Mouse (Mus musculus) kidney, embryonic 15.5 days (tissue): ENCODE measurements at regions not wholly inside any gene's neighbourhood (a gene's known extent, or its start where the extent isn't known, plus 50 kb on each side); places are given as distances from the start of the nearest gene placed in this dataset.

Source experiments
- ATAC-seq: fragments of 200-750 bp; cut with Nextera tagmentation; replicated peaks from 2 replicates; pipeline ENCODE4 v1.8.0; 2017; ENCODE audit warnings: moderate TSS enrichment; ENCODE audit not compliant: low FRiP score
- H3K27ac ChIP-seq: fragments of 300-500 bp; sonication (generic); 2 replicates; pipeline ENCODE4 v1.5.1; 2015; ENCODE audit warnings: mild to moderate bottlenecking, inconsistent platforms
- H3K27me3 ChIP-seq: fragments of 300-500 bp; sonication (generic); 2 replicates; pipeline ENCODE4 v1.6.1; 2015; ENCODE audit warnings: inconsistent platforms
- H3K36me3 ChIP-seq: fragments of 300-500 bp; sonication (generic); 2 replicates; pipeline ENCODE4 v1.6.1; 2015; ENCODE audit warnings: inconsistent platforms
- H3K4me1 ChIP-seq: fragments of 300-500 bp; sonication (generic); 2 replicates; pipeline ENCODE4 v1.6.1; 2015; ENCODE audit warnings: inconsistent platforms
- H3K4me2 ChIP-seq: fragments of 300-500 bp; sonication (generic); 2 replicates; pipeline ENCODE4 v1.6.1; 2015; ENCODE audit warnings: moderate library complexity, mild to moderate bottlenecking, inconsistent platforms
- H3K4me3 ChIP-seq: fragments of 300-500 bp; sonication (generic); replicated peaks from 2 replicates; pipeline ENCODE4 v1.5.1; 2015; ENCODE audit warnings: mild to moderate bottlenecking, inconsistent platforms
- H3K9ac ChIP-seq: fragments of 300-500 bp; sonication (generic); 2 replicates; pipeline ENCODE4 v1.6.1; 2015; ENCODE audit warnings: mild to moderate bottlenecking, inconsistent platforms
- H3K9me3 ChIP-seq: fragments of 300-500 bp; sonication (generic); replicated peaks from 2 replicates; pipeline ENCODE4 v1.6.1; 2016; ENCODE audit warnings: inconsistent platforms
- WGBS: fragments of 180-500 bp; shearing (Covaris S2); methylation state at CpG from one replicate; pipeline ENCODE4 v1.1.7; 2015; ENCODE audit warnings: mixed read lengths; 5-methylcytosine and 5-hydroxymethylcytosine counted together

DNA sequence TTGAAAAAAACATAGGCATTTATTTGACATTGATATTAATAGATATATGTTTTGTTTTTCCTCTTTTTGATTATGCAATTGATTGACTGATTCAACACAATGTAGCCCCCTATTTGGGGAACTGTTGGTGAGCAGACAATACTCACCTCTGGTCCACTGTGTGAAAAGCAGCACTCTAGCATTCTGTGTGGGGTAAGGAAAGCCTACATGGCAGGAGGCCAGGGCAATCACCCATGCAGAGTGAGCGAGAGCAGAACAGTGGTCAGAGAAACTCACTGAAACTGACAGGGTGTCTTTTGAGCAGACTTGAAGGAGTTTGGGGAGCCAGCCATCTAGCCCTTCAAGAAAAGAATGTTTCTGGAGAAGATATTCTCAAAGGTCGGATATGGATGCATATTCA is 73.2 kb upstream of the Azi2 start:
- Histone ChIP-seq H3K36me3 (no peaks in the 10 kb centered on the region), H3K9me3 (no peaks in the 10 kb centered on the region), H3K4me2 (no peak overlapping the region), H3K27ac (no peak overlapping the region), H3K27me3 (no peaks in the 10 kb centered on the region), H3K9ac (no peak overlapping the region), H3K4me3 (no peak overlapping the region), H3K4me1 (no peaks in the 10 kb centered on the region)
- 56% methylated on average over 2 of the region's 2 CpGs for WGBS
- peak; percentile 46; the same call in 1 of the 2 replicates for ATAC-seq

DNA sequence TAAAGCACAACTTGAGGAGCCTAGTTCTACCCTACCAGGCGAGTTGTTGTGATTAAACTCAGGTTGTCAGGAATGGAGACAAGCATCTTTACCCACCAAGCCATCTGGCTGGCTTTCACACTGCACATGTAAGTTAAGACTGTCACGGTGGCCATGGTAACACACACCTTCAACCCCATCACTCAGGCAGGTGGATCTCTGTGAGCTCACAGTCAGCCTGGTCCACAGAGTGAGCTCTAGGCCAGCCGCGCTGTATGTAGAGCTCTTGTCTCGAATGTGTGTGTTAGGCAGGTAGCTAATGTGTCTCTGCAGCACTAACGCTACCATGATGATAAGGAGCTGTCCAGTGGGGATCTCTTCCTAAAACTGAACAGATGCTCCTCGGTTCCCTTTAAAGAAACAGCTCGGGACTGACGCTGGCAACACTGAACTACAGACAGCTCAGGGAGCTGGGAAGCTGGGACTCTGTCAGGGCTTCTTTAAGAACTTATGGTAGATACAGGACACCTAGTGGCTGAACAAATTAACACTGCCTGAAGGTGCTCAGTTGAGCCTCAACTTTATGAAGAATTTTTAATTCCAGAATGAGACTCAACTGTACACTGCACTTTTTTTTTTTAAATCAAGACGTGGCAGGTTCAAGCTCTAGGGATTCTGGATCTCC is 73.8 kb upstream of the Azi2 start:
- Histone ChIP-seq H3K27me3 (no peaks in the 10 kb centered on the region), H3K4me1 (no peaks in the 10 kb centered on the region), H3K9me3 (no peaks in the 10 kb centered on the region), H3K4me3 (no peak overlapping the region), H3K4me2 (no peak overlapping the region), H3K36me3 (no peaks in the 10 kb centered on the region), H3K9ac (no peak overlapping the region), H3K27ac (no peak overlapping the region)
- ATAC-seq: no peak
- WGBS: 60% methylated on average over 10 of the region's 10 CpGs

DNA sequence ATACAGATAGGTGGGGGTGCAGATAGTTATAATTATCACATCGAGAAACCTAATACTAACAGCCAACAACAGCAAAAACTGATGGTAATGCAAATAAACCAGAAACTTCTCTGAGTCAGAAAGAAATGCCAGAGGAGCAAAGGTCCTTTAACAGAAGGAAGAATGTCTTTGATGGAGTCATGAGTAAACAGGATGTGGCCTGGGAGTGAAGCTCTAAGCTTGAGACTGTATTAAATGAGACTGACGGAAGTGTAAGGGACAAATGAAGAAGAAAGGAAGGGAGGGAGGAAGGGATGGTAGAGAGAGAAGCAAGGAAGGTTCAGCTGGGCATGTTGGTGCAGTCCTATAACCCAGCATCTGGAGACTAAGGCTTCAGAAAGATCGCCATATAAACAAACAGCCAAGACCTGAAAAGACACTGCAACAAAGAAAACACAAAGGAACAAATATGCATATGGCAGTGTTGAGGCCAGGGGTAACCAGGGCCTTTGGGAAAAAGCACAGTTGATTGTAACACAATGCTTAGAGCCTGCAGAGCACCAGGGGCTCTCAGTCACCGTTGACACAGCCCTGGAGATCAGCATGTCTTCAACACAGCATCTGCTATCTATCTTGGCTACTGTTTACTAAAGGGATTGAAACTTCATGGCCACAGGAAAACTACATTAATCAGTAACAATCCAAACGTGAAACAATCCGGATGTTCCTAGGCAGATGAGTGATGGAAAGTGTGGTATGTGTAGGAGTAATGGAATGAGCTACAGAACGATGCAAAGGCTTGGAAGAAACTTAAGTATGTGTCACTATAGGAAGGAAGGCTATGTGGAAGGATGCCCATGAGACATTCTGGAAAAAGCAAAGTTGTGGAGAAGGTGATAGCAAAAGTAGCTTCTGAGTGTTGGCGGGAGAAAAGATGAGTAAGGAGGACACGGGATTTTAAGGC is 77.9 kb upstream of the Azi2 start:
- peak overlapping the region; percentile 43; the same call in 1 of the 2 replicates for H3K27ac ChIP-seq
- H3K9me3 ChIP-seq: no peaks in the 10 kb centered on the region
- no peaks in the 10 kb centered on the region for H3K27me3 ChIP-seq
- WGBS: 50% methylated on average over 9 of the region's 9 CpGs
- no peak overlapping the region for H3K4me3 ChIP-seq
- no peaks in the 10 kb centered on the region for H3K36me3 ChIP-seq
- 0 out of 2 replicates have a peak, but pooled peaks have one; percentile 33 for ATAC-seq
- no peaks in the 10 kb centered on the region for H3K4me1 ChIP-seq
- H3K4me2 ChIP-seq: no peak overlapping the region
- H3K9ac ChIP-seq: no peak overlapping the region

DNA sequence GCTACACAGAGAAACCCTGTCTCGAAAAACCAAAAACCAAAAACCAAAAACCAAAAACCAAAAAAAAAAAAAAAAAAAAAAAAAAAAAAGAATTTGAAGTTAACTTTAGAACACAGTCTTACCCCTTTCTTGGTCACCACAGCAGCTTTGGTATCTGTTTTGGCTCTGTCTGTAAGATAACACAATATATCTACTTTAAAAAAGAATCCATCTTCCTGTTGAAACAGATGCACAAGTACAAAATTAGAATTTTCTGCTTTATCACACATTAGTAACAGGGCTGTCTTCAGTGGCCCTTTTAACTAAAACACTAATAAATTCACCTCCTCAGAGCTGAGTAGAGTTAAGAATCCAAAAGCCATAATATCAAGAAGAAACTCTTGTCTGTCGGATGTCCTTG is 80.5 kb upstream of the Azi2 start:
- H3K4me2 ChIP-seq: no peak overlapping the region
- 93% methylated on average over 2 of the region's 2 CpGs for WGBS
- H3K36me3 ChIP-seq: no peaks in the 10 kb centered on the region
- H3K27me3 ChIP-seq: no peaks in the 10 kb centered on the region
- no peaks in the 10 kb centered on the region for H3K9me3 ChIP-seq
- no peaks in the 10 kb centered on the region for H3K4me1 ChIP-seq
- ATAC-seq: no peak
- H3K9ac ChIP-seq: no peak overlapping the region
- H3K4me3 ChIP-seq: no peak overlapping the region
- H3K27ac ChIP-seq: no peak overlapping the region

DNA sequence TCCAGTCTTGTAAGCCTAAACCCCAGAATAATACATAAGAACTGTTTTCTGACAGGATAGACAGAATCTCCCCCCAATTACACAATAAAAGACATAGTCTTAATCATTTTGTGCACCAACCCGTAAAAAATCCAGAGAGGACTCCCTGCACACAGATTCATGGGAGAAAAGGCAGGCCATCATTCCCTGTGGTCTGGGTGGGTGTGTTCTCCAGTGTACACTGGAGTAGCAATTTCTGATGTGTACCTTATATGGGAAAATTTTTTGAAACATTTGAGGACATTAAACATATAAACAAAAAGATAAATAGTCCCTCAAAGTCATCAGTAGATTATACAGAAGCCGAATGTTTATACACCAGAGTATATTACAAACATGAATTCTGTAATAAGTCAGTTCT is 83.1 kb upstream of the Azi2 start:
- Histone ChIP-seq H3K27ac (peak overlapping the region; percentile 54), H3K4me3 (no peak overlapping the region), H3K27me3 (no peaks in the 10 kb centered on the region), H3K9ac (no peak overlapping the region), H3K4me1 (no peaks in the 10 kb centered on the region), H3K4me2 (no peak overlapping the region), H3K36me3 (no peaks in the 10 kb centered on the region), H3K9me3 (no peaks in the 10 kb centered on the region)
- ATAC-seq: no peak
- 69% methylated on average over 2 of the region's 2 CpGs for WGBS

DNA sequence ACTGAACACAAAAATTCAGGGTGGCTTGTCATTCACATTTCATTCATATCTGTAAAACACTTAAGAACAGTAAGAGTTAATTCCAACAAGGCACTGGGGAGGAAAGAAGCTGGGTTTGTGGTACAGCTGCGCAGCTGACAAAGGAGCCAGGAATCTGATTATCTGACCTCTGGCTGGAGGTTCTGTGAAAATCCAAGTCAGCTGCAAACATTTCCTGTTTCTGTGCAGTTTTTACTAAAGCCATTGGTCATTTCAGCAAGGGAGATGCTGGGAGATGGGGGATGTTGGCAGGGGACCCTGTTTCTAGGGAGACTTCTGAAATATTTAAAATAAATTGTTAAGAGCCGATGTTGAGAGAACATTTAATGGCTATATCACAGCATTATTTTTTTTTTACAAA is 83.6 kb upstream of the Azi2 start:
- H3K4me3 ChIP-seq: no peak overlapping the region
- H3K36me3 ChIP-seq: no peaks in the 10 kb centered on the region
- no peaks in the 10 kb centered on the region for H3K27me3 ChIP-seq
- H3K4me2 ChIP-seq: no peak overlapping the region
- peak overlapping the region; percentile 54 for H3K27ac ChIP-seq
- no peaks in the 10 kb centered on the region for H3K9me3 ChIP-seq
- no peak for ATAC-seq
- no peaks in the 10 kb centered on the region for H3K4me1 ChIP-seq
- 41% methylated on average over 2 of the region's 2 CpGs for WGBS
- H3K9ac ChIP-seq: no peak overlapping the region

DNA sequence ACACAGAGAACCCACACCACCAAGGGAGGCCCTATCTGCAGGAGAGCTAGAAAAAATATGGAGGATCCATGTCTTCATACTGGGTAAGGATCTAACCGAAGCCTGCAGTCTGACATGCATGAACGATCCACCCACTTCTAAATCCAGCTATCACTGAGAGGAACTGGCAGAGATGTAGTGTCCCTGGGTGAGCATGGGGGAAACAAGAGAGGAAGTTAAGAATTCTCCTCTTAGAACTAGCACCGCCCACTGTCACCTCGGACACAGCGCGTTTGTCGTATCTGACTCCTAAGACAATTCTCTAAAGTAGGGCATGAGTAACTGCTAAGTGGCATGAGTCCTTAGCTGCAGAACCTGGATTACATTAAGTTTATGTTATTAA is 112.8 kb upstream of the Azi2 start:
- Histone ChIP-seq H3K9ac (no peak overlapping the region), H3K4me3 (no peak overlapping the region), H3K27ac (no peak overlapping the region), H3K4me2 (no peak overlapping the region), H3K4me1 (0 out of 2 replicates have a peak, but pooled peaks cover 5% of the 10 kb centered on the region), H3K27me3 (no peaks in the 10 kb centered on the region), H3K36me3 (no peaks in the 10 kb centered on the region), H3K9me3 (no peaks in the 10 kb centered on the region)
- ATAC-seq: no peak
- 70% methylated on average over 7 of the region's 7 CpGs for WGBS

DNA sequence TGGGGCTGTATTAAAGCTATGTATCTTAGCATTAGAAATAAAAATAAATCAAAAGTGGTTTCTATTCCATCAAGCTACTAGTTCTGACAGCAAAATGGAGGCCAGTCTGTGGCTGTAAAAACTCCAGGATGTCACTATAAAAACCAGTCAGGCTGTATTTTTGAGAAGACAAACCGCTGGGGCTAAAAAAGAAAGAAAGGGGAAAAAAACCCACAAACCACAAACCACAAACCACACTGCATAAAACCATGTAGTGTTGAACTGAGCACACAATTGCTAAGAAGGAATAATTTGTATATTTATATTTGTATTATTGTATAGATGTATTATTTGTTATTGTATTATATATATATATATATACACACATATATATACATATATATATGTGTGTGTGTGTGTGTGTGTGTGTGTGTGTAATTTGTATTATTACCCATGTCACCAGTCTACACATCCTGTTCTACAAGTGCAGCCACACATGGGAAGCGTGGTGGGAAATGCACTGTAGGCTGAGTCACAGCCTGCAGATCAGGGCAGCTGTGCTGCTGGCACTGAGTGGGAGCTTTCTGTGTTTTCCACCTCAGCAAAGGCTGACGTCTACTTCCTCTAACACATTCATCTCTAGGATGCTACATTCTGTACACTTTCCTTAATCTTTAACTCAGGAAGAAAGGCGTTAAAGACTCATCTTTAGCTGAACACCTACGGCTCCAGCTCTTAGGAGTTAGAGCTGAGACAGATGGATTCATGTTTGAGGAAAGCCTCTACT is 113.4 kb upstream of the Azi2 start:
- Histone ChIP-seq H3K9me3 (no peaks in the 10 kb centered on the region), H3K27ac (no peak overlapping the region), H3K27me3 (no peaks in the 10 kb centered on the region), H3K4me3 (no peak overlapping the region), H3K9ac (no peak overlapping the region), H3K4me1 (0 out of 2 replicates have a peak, but pooled peaks cover 5% of the 10 kb centered on the region), H3K4me2 (no peak overlapping the region), H3K36me3 (no peaks in the 10 kb centered on the region)
- ATAC-seq: no peak
- 77% methylated on average over 5 of the region's 5 CpGs for WGBS

DNA sequence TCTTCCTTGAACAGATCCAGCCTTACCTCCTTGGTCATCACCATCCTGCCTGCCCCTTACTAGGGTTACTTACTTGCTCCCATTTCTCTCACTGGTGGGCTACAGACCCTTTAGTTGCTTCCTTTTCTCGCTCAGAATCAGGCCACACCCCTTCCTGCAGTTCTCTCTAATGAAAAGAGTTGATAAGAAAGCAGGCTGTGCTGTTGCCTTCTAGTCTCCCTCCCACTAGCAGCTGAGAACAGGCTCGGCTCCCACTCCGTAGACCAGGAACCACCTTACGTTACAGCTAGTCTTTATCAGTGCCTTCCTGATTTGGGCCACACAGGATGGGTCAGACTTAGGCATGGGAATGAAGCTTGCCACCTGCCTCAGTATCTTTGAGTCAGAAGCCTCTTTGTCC is 117.3 kb upstream of the Azi2 start:
- no peak overlapping the region for H3K27ac ChIP-seq
- ATAC-seq: no peak
- H3K4me1 ChIP-seq: 0 out of 2 replicates have a peak, but pooled peaks cover 5% of the 10 kb centered on the region
- no peaks in the 10 kb centered on the region for H3K9me3 ChIP-seq
- no peak overlapping the region for H3K9ac ChIP-seq
- H3K36me3 ChIP-seq: no peaks in the 10 kb centered on the region
- H3K27me3 ChIP-seq: no peaks in the 10 kb centered on the region
- no peak overlapping the region for H3K4me2 ChIP-seq
- no peak overlapping the region for H3K4me3 ChIP-seq
- WGBS: 50% methylated on average over 4 of the region's 4 CpGs

DNA sequence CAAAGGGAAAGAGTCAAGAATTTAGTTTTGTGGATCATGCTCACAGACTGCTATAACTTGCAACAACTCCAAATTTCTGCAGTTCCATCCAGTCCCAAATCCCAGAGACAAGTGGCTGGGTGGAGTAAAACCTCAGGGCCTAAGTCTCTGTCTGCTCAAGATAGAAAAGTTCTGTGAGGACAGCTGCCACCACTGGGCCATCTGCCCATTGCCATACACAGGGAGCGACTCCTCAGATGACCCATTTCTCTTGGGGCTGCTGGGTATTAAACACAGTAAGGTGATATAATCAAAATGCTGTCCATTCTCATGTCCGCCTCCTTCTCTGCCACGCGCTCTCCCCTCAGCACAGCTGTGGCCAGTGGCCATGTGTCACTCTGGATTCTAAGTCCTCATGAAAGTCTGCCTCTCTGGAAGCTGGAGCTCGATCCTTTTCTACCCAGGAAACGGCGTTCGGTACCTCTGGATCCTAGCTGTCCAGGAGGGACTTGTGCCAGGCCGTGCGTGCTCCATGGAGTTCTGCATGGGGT is 132.3 kb upstream of the Azi2 start:
- Histone ChIP-seq H3K36me3 (no peaks in the 10 kb centered on the region), H3K4me3 (no peak overlapping the region), H3K27me3 (no peaks in the 10 kb centered on the region), H3K9me3 (peaks cover 3% of the 10 kb centered on the region; the same call in 1 of the 2 replicates), H3K4me2 (no peak overlapping the region), H3K4me1 (peaks cover 9% of the 10 kb centered on the region), H3K9ac (no peak overlapping the region), H3K27ac (no peak overlapping the region)
- WGBS: 92% methylated on average over 10 of the region's 10 CpGs
- no peak for ATAC-seq

DNA sequence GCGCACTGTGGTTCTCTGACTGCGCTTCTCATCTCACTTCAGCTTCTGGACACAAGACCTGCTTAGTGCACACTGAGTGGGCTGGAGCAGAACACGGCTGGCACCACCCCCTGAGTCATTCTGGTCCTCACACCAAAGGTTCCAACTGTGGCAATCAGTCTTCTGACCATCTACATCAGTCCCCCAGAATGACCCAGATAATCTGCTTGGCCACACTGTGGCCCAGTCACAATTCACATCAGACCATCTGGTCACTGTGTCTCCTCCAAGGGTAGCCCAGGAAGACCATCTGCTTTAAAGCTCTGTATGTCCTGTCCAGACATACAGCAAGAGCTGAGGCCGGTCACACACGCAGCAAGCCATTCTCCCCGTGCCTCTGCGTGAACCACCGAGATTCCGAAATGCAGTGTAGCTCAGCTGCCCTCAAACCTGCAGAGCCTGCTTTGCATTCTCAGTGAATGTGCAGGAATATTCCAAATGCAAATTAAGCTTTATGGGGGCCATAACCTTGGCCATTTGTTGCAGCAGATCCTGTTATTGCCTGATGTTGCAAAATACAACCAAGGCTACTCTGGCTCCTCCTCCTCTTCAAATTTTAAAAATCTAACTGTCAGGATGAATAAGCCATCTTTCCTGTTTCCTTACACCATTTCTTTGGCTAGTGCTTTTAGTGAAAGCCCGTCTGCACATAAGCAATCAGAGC is 135.1 kb upstream of the Azi2 start:
- Histone ChIP-seq H3K4me3 (no peak overlapping the region), H3K9ac (no peak overlapping the region), H3K4me2 (no peak overlapping the region), H3K9me3 (peaks cover 3% of the 10 kb centered on the region; the same call in 1 of the 2 replicates), H3K27ac (no peak overlapping the region), H3K27me3 (no peaks in the 10 kb centered on the region), H3K4me1 (peaks cover 9% of the 10 kb centered on the region), H3K36me3 (no peaks in the 10 kb centered on the region)
- WGBS: 60% methylated on average over 10 of the region's 10 CpGs
- no peak for ATAC-seq
